Mouse (Mus musculus) monocyte, adult 2 months (primary cell): ENCODE measurements around the gene 1600002K03Rik.

Experiments used
- DNase-seq, 2 experiments: peaks; one replicate each; pipeline ENCODE4 v3.0.0; 2022; ENCODE audit warnings: low spot score in 2 of 2, low read depth in 1 of 2

The 1600002K03Rik gene

DNA sequence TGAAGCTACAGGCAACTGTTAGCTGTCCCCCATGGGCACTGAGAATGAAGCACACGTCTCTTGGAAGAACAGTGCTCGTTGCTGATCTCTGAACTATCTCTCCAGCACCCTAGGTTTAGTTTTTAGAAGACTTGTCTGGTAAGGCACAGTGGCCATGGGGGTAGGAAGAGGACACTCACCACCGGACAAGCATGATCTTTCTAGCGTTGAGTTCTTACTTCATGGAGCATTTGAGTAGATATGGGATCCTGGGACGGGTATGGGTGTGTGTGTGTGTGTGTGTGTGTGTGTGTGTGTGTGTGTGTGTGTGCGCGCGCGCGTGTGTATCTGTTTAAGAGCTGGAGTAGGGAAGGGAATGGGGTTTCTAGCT is 32.1 kb upstream of the 1600002K03Rik start, which contains the start of gene Cbarp:
TSS of gene Cbarp (minus strand) at position 170 of the 370 bp plus-strand sequence.
- no peak for DNase-seq

DNA sequence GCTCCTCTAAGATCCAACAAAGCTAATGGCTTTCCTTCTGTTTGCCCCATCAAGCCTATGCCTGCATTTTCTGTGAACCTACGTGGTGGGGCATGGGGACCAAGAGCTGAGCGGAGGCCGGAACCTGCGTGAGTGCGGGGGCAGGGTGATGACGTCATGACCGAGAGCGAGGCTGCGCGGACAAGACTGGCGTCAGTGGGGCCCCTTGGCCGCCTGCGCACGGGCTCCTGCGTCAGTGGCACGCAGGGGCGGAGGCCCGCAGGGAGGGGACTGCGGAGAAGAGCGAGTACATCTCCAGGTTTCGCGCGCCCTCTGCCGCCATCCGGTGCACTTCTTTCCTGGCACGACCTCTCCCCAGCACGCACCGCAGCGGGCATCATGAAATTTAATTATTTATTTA is 31.5 kb upstream of the 1600002K03Rik start:
- DNase-seq: peak; percentile 91 to 94

DNA sequence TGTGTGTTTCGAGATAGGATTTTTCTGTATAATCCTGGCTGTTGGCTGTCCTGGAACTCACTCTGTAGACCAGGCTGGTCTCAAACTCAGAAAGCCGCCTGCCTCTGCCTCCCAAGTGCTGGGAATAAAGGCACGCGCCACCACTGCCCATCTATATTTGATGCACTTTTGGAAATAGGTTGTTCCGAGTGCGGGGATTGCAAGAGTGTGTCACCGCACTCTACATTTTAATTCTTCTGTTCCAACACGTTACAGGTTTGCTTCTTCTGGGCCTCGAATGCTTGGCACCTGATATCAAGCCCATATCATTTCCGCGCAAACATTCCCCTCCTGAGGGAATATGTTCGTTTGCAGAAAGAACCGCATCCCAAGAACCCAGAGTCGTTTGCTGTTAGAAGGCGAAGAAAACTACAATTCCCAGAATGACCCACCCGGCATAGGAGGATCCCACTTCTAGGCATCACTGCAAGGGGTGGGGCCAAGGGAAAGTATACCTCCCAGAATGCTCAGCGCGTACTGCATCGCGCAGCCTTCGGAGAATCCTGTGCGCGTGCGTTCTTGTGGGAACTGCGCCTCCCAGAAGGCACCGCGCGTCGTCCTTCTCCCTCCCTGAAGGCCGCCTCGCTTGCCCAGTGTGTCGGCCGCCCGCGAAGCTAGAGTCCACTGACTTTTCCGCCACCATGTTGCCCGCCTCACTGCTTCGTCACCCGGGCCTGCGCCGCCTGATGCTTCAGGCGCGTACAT is 30.8 kb upstream of the 1600002K03Rik start:
- DNase-seq: peak; percentile 80 to 83

DNA sequence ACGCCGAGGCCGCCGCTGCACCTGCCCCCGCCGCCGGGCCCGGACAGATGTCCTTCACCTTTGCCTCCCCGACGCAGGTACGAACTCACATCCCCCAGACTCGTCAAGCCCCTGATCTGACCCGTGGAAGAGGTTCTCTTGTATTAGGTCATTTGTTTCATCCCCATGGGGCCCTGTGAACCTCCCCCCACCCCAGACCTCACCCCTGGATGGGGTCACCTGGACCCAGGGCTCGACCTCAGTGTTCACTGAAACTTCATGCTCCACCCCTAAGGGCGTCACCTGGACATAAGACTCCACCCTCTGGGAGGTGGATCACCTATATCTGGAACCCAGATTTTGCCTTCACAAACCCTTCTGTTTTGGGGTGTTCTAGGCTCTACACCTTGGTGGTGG is 30.2 kb upstream of the 1600002K03Rik start:
- no peak for DNase-seq

DNA sequence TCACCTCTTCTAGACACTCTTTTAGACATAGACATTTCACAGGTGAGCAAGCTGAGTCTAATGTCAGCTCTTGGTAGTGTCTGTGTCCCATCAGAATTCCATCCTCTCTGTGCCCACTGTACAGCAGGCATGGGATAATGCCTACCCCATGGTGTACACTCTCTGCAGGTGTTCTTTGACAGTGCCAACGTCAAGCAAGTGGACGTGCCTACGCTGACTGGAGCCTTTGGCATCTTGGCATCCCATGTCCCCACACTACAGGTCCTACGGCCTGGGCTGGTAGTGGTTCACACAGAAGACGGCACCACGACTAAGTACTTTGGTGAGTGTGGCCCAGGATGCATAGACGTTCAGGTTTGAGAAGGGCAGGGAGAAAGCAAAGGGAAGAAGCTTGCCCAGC is 29.1 kb upstream of the 1600002K03Rik start:
- DNase-seq: no peak

DNA sequence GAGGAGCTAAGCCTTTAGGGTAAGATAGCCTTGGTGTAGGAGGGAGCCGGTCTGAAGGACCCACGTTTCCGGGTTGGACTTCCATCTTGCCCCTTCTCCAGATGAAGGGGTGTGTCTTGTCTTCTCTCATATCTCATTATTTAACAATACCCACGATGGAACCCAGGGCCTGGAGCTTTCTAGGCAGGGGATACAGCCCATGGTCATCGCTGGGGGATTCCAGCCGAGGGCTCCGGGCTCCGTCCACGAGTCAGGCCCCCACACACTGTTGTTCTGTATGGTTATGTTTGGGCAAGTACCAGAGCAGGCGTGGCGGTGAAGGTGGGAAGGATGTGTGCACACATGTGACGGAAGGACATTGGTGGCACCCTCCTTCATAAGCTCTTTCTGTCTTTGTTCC is 28.6 kb upstream of the 1600002K03Rik start:
- DNase-seq: no peak

DNA sequence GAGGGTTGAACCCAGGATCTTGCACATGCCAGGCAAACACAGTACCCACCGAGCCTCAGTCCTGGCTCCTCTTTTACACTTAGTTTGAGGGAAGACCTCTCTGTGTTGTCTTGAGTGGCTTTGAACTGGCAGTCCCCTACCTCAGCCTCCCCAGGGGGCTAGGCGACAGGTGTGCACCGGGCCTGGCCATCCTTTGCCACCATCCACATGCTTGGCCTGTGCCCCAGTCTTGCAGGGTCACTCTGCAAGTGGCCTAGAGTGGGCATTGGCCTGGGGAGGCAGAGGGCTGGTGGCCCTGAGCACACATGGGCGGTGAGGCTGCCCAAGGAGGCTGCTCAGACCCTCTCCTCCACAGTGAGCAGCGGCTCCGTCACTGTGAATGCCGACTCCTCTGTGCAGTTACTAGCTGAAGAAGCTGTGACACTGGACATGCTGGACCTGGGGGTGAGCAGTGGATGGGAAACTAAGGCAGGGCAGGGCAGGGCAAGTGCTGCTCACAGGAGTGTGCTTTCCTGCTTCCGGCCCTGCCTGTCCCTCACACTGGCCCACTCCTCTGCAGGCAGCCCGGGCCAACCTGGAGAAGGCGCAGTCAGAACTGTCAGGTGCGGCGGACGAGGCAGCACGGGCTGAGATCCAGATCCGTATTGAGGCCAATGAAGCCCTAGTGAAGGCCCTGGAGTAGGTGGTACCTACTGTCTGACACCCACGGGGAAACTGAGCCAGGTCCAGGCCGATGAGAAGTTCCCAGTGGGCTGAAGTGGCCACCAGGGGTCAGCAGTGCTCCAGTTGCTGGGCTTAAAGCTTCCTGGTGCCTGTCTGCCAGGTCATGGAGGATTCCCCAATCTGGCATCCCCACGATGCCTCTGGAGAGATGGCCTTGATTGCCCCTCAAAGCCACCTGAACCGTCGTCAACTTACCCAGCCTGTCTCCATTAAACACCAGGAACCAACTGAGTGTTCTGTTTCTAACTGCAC is 27.6 kb upstream of the 1600002K03Rik start:
- peak in 1 of 2 experiments; percentile 62 for DNase-seq

DNA sequence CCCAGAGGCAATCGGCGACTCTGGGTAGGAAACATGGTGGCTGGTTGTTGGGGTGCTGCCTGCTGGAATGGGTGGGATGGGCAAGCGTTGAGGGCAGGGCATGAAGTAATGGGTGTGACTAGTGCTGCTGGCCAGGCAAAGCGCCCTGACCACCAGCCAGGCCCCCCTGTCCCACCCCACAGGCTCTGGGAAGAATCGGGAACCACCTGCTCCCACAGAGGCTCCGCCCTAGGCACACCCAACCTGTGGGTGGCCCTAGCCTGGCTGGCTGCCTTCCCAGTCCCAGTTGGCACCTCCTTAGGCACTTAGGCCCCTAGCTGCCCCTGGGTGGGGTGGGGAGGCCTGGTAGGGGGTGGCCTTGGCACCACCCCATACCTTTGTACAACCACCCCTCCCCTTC is 26.8 kb upstream of the 1600002K03Rik start:
- DNase-seq: no peak

DNA sequence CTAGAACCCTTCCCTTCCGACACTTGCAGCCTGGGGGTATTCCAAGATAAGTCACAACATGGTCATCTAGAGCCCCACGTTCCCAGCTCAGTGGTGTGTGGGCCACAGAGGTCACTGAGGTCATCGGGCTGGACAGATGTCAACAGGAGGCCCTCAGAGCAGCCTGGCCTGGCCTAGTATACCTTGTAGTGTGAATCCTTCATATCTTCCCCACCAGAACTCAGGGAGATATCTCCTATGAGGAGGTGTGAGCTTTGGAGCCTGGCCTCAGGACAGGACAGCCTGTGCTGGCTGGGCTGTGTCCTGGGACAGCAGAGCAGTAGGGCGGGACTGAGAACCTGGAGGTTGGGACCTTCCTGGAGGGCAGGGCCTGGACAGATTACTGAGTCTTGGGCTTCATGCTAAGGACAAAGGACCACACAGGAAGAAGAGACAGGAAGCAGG is 26.2 kb upstream of the 1600002K03Rik start:
- no peak for DNase-seq

DNA sequence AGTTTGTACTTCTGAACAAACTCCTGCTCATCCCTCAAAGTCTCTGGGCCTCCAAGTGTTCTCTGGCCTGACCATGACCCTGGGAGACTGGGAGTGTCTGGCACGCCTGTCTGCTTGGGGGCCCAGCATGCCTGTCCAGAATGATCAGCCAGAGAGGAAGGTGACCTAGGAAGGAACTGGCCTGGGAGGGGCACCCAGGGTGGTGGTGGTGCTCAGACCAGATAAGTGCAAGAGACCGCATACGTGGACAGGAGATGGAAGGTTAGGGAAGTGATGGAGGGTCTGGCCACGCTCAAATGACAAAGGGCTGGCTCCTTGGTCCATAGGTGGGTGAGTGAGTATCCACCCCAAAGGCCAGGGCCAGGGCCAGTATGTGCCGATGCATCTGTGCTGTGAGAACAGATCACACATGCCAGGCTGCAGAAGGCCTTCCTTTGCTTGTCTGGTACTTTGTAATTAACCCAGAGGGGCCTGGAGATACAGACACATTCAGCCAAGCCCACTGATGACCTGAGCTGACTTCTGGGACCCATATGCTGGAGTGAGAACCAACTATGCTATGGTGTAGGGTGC is 25.5 kb upstream of the 1600002K03Rik start:
- DNase-seq: no peak

DNA sequence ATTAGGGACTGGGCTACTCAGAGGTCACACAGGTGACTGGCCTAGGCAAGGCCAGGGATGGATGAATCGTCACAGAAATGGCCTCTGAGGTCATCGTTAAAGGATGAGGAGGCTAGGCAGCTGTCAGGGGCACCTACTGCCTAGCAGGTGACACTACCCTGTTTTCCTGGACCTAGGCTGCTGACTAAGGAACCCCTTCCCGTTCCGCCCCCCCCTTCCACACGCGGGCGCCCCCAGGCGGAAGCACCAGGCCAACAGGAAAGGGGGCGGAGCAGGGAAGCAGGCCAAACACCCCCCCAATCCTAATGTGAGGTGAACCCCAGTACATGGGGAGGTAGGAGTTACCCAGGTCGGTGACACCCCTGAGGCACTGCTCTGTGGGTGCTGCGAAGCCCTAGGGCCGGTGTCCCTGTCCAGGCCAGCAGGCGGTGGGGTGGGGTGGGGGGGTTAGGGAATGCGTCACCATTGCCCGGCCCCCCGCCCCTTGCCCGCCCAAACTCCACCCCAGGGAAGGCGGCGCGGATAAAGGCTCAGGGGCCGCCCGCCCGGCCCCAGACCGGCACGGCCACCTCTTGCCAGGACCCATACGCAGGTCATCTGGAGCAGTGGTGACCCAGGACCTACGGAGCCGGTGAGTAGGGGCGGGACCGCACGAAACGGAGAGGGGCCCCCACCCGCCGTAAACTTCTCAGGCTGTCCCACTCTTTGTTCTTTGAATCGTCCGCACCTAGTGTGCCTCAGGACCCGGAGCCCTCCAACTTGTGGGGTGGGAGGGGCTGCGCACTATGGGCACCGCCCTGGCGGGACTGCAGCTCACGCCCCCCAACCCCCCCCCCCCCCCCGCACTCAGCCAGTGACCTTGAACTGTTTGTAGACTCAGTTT is 24.8 kb upstream of the 1600002K03Rik start, which contains the start of gene Midn:
TSS of gene Midn (plus strand) at position 554 of the 883 bp plus-strand sequence.
- peak in 1 of 2 experiments; percentile 49 for DNase-seq

DNA sequence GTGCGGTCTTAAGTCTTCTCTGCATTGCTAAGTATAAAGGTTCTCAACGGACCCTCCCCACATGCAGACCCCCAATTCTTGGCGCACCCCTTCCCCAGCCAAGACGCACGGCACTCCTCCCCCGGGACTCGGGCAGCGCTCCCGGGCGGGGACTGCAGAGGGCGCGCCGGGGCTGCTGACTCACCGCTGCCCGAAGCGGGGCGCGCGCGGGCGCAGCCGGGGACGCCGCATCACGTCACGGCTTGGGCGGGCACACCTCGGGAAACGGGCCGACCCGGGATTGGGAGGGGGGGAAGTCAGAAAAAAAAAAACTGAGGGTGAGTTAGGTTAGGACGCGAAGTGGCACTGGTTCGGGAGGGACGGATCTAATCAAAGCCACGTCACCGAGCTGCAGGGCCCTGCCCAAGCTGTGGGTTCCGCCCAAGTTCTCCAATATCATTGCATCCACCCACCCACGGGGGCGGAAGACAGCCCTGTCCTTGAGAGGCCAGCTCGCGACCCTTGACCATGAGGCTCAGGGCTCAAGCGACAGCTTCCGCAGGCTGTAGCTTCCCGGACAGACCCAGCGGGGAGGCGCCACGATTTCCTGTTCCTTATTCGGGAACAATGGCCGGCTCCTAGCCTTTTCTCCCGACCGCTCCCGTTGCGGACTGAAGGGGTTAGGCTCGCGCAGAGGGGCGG is 24.0 kb upstream of the 1600002K03Rik start:
- DNase-seq: peak; percentile 92 to 93

DNA sequence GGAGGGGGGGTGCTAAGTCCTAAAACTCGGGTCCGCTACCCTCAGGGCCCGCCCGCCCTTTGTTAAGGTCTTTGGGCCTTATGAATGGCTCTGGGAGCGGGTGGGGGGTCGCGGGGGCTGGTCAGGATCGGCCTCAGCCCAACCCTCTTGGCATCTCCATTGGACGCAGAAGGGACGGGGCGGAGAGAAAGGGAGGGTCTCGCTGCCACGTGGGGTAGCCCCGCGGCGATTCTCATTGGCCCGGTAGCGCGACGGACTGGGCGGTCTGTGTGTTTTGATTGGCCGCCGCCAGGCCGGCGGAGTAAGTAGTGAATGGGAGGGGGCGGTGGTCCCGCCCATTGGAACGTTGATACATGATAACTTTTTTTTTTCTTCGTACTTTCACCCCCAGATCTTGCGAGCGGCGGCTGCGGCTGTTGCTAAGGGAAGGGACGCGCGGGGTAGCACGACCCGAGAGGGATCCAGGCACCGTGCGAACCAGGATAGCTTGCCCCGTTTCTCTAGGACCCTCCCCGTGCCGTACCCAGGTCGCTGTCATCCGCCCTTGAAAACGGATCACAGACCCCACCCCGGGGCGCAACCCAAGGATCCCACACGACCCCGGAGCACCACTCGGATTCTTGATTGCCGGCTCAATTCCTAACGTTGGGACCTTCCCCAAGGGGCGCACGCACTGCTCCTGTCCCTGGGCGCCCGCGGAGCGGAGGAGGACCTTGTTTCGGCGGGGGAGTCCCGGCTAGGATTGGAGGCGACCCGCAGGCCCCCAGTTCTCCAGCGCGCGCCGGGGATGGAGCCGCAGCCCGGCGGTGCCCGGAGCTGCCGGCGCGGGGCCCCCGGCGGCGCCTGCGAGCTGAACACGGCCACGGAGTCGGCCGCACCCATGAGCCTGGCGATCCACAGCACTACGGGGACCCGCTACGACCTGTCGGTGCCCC is 23.2 kb upstream of the 1600002K03Rik start:
- DNase-seq: peak; percentile 86 to 93

DNA sequence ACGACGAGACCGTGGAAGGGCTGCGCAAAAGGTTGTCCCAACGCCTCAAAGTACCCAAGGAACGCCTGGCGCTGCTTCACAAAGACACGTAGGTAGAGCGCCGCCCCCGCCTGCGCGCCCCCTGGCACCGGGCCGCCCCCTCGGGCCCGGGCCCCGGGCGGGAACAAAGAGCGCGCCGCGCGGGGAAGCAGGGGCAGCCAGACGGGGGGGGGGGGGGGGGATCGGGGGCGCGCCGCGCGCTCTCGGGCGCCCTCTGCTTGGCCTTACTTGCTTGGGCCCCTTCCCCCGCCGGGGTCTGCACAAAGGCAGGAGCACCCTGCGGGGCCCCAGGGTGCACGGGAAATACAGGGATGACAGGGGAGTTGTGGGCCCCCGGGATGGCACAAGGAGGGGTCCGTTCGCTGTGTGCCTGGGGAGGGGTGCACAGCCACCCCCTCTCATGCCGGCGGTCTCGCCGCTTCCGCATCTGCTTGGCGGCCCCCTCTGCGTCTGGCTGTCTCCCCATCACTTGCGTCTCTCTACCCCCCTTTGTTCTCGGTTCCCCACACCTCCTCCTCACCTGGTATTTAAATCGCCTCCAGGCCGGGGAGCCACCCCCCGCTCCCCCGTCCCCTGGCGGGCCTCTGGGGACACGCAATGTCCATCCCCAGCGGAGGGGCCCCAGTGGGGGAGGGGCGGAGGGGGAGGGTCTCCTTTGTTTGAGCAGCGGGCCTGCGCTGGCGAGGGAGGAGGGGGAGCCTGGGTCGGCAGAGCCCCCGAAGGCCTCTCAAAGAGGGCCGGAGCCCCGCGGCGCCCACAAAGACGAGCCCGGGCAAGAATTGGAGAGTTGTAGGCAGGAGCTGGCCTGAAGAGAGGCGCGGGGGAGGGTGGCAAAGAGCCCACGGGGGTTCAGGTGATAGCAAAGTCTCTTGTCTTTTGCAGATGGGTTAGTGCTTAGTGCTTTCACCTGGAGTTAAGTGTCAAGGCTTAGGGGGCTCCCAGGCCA is 22.2 kb upstream of the 1600002K03Rik start:
- DNase-seq: no peak

DNA sequence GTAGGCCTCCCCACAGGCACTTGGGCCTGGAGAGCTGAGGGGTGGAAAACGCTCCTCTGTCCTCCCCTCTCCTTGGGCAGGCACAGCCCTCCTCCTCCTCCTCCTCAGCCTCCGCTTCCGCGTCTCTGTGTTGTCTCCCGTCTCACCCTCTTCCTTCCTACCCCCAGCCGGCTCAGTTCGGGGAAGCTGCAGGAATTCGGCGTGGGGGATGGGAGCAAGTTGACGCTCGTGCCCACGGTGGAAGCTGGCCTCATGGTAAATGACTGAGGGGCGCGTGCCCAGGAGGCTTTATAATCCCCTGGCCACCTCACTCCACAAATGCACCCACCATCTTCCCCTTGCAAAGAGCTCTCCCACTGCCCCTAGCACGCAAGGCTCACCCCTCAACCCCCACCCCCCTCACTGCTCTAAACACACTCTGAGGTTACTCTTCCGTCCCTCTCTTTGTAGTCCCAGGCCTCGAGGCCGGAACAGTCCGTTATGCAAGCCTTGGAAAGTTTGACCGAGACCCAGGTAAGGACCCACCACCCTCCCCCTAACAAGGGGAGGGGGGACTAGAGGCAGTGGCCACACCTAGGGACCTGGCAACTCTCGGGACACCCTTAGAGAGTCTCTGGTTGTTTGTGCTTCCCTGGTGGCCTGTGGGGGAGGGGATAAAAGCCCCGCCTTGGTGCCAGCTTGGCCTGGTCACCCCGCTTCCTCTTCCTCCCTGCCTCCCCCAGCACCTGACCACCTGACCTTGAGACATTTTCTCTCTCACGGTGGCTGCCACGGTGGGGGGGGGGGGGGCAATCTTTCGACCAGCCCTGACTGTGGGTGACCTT is 21.3 kb upstream of the 1600002K03Rik start:
- no peak for DNase-seq

DNA sequence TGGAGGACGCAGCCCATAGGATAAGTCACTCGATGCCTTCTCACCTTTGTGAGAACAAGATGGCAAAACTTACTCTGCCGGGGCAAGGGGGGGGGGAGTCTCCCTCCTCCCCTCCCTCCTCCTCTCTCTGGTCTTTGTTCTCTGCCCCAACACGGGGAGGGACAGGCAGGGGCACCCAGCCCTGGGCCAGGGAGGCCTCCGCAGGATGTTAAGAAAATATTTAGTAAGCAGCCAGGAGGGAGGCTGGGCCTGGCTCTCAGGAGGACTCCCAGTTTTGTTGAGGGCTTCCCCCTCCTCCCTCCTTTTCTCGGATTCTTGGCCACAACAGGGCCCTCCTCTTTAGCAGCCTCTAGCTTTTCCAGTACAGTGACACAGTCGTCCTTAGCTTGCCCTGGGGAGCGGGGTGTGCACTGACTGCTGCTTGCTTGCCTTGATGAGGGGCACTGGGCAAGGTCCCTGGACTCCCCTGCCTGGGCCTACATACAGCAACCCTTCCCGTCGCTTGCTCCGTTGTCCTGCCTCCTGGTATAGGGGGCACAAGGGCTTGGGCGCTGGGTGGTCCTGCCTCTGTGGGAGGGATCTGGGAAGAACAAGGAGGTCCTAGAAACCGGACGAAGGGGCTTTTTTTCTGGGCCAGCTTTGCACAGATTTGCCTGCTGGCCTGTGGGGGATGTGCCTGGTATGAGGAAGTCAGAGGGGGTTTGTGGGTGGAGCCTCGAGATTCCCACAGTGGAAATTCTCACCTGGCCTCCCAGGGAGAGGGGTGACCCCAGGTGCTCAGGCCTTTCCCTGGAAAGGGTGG is 20.5 kb upstream of the 1600002K03Rik start:
- DNase-seq: no peak
